Mouse (Mus musculus): ENCODE results near the gene Tmsb15l. TPM values are rescaled to one million over a fixed set of nuclear protein-coding genes. Genes with fewer than 3 reads are reported as not detected.

Gene Tmsb15l
- polyA plus RNA-seq (2021; fragmentation: Nextera tagmentation) = 8.0 and 13.4 TPM in 2 replicates
- long read RNA-seq, experiment 1, partial matches to known transcripts = 1 of 2 reads
- long read RNA-seq, experiment 1, other reads (novel, unspliced or antisense) = 0 of 2 reads
- long read RNA-seq, experiment 2 = 0 reads

DNA sequence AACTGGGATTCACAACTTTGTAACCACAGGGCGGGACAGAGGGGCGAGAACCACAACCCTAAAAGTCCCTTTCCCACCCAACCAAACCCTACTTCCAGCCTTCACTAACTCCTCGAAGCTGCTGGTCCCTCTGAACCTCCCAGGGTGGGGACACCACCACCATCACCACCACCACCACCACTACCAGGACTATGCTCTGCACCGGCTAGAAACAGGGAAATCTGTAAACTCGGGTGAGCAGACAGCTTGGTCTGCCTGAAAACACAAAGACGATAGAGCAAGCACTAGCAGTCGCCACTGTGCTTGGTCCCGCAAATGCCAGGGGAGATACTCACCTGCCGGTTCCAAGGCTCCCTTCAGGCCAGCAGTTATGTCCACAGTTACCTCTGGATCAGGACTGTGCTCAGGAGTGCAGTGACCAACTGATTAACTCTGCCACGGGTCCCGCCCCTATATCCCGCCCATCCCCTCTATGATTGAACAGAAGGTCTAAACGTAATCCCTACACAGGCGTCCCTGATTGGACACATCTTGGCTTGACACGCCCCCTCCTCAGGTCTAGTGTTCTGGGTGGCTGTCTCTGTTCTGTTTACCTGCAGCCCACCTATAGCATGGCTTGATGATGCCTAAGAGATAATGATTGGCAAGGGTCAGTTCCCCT is at the start of gene Tmsb15l, which contains the start of gene Tmsb15b1:
Gene Tmsb15l (minus strand): TSS at position 446 of the 661 bp plus-strand sequence.
Gene Tmsb15b1 (minus strand): TSS at position 451 of the 661 bp plus-strand sequence.

DNA sequence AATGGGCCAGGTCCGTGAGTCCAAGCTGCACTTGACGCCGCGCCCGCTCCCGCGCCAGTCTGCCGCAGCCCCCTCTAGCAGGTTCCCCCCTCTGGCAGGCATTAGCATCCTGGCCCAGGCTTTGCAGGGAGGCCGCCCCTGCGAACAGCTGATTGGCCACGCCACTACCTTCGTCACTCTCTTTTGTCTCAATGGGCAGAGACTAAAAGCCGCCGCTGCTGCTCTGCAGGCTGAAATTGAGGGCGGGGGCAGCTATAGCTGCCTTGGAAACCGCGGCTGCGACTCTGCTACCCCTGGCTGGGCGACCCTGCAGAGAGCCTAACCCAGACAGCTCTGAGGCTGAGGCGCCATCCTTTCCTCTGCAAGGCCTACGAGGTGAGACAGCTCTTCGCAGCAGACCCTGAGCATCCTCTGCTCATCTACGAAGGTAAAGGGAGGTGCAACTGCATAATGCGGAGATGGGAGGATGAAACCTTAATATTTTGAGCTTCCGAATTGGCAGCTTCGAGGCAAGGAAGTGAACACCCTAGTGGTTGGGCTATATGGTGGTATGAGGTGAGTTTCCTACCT is 16.4 kb upstream of the Tmsb15l start, which contains the start of gene Zcchc18:
Gene Zcchc18 (plus strand): TSS at position 178 of the 570 bp plus-strand sequence.

DNA sequence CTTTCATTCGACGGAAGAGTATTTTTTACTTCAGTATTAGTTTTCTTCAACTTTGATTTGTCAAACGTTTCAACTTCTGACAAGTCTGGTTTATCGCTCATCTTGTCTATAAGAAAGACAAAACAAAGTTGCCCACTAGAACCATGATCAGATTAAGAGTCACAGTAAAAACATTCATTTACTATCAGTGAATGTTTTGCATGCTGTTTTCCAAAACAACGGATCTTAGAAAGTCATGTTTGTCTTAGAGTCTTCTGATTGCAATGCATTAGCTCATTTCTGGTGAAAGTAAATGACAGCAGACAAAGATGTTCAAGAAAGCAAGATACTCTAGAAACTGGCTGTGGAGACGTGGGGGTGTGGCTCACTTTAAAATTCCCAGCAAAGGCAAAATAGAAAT is 1.3 kb downstream of the Tmsb15l start, which contains the start of gene Tmsb15b2:
Gene Tmsb15b2 (minus strand): TSS at position 101 of the 400 bp plus-strand sequence.

DNA sequence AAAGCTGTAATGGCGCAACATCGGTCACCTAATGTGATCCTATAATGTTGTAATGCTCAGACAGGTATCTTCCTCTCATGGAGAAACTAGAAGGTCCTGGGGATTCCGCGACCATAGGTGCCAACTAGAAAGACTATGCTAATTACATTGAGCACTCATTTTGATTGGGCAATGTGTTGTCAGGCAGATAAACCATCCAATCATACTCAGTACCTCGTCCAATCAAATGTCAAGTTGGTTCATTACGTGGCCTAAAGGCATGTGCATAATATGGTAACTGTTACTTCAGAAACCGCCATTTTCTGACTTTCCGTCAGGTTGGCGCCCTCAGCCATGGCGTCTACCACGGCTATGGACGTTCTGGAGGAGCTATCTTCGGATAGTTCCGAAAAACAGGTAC is 49.6 kb downstream of the Tmsb15l start, which contains the start of gene H2bfm:
Gene H2bfm (plus strand): TSS at position 295 of the 400 bp plus-strand sequence.

Other genes with a start within 250 kb of the Tmsb15l start
- 188 and 193 TPM in 2 replicates for gene Morf4l2, start 233.2 kb downstream of the Tmsb15l start, polyA plus RNA-seq (2021; fragmentation: Nextera tagmentation)
- gene Glra4, start 196.7 kb downstream of the Tmsb15l start, polyA plus RNA-seq (2021; fragmentation: Nextera tagmentation) = 0.15 and 0.18 TPM in 2 replicates
- gene Plp1, start 154.2 kb downstream of the Tmsb15l start, polyA plus RNA-seq (2021; fragmentation: Nextera tagmentation) = 1,040 and 1,122 TPM in 2 replicates
- 9.2 and 10.7 TPM in 2 replicates for gene Rab9b, start 108.1 kb downstream of the Tmsb15l start, polyA plus RNA-seq (2021; fragmentation: Nextera tagmentation)
- gene H2bfm, start 49.5 kb downstream of the Tmsb15l start, polyA plus RNA-seq (2021; fragmentation: Nextera tagmentation) = not detected in 2 replicates
- gene Tmsb15b2, start 1.4 kb downstream of the Tmsb15l start, polyA plus RNA-seq (2021; fragmentation: Nextera tagmentation) = 31.9 and 33.3 TPM in 2 replicates
- 17.9 and 18.6 TPM in 2 replicates for gene Tmsb15b1, start within 50 bp of the Tmsb15l start, polyA plus RNA-seq (2021; fragmentation: Nextera tagmentation)
- gene Zcchc18, start 16.3 kb upstream of the Tmsb15l start, polyA plus RNA-seq (2021; fragmentation: Nextera tagmentation) = 257 and 296 TPM in 2 replicates
- gene Slc25a53, start 61.4 kb upstream of the Tmsb15l start, polyA plus RNA-seq (2021; fragmentation: Nextera tagmentation) = 7.5 and 9.1 TPM in 2 replicates
- gene Fam199x, start 72.7 kb upstream of the Tmsb15l start, polyA plus RNA-seq (2021; fragmentation: Nextera tagmentation) = 2.0 and 2.6 TPM in 2 replicates
- not detected in 2 replicates for gene Esx1, start 145.2 kb upstream of the Tmsb15l start, polyA plus RNA-seq (2021; fragmentation: Nextera tagmentation)

Measured in layer of hippocampus, adult 6 months (tissue).